Mouse (Mus musculus): ENCODE results near the gene Ltbp4.

The Ltbp4 gene

GRCm38 (mm10) chr7:27337175-27337853 is at the start of gene Ltbp4:
Ltbp4 (minus strand) TSS chr7:27337692.
- no peak for DNase-seq (ENCODE audit: low spot score in 2 of 2)

- DNase-seq (ENCODE audit: low spot score in 2 of 2), result no peak
Measured at GRCm38 (mm10) chr7:27384731-27385130, 47.2 kb upstream of the Ltbp4 start.

- no peak for DNase-seq (ENCODE audit: low spot score in 2 of 2)
Measured at GRCm38 (mm10) chr7:27384134-27384533, 46.6 kb upstream of the Ltbp4 start.

GRCm38 (mm10) chr7:27383233-27383632 is 45.7 kb upstream of the Ltbp4 start:
- no peak for DNase-seq (ENCODE audit: low spot score in 2 of 2)

- DNase-seq (ENCODE audit: low spot score in 2 of 2), result no peak
Measured at GRCm38 (mm10) chr7:27381560-27381959, 44.1 kb upstream of the Ltbp4 start.

GRCm38 (mm10) chr7:27381009-27381408 is 43.5 kb upstream of the Ltbp4 start:
- no peak for DNase-seq (ENCODE audit: low spot score in 2 of 2)

- no peak for DNase-seq (ENCODE audit: low spot score in 2 of 2)
Measured at GRCm38 (mm10) chr7:27379836-27380235, 42.3 kb upstream of the Ltbp4 start.

- DNase-seq (ENCODE audit: low spot score in 2 of 2), result no peak
Measured at GRCm38 (mm10) chr7:27378431-27378830, 40.9 kb upstream of the Ltbp4 start.

- no peak for DNase-seq (ENCODE audit: low spot score in 2 of 2)
Measured at GRCm38 (mm10) chr7:27375274-27375673, 37.8 kb upstream of the Ltbp4 start.

- DNase-seq (ENCODE audit: low spot score in 2 of 2), result no peak
Measured at GRCm38 (mm10) chr7:27371715-27372462, 34.4 kb upstream of the Ltbp4 start.

- DNase-seq (ENCODE audit: low spot score in 2 of 2), result no peak
Measured at GRCm38 (mm10) chr7:27369111-27369510, 31.6 kb upstream of the Ltbp4 start.

- no peak for DNase-seq (ENCODE audit: low spot score in 2 of 2)
Measured at GRCm38 (mm10) chr7:27367976-27368375, 30.5 kb upstream of the Ltbp4 start.

GRCm38 (mm10) chr7:27366082-27366844 is 28.8 kb upstream of the Ltbp4 start:
- DNase-seq (ENCODE audit: low spot score in 2 of 2), result no peak

GRCm38 (mm10) chr7:27364379-27364778 is 26.9 kb upstream of the Ltbp4 start:
- no peak for DNase-seq (ENCODE audit: low spot score in 2 of 2)

GRCm38 (mm10) chr7:27361283-27361946 is 23.9 kb upstream of the Ltbp4 start:
- DNase-seq (ENCODE audit: low spot score in 2 of 2), result peak; percentile 98 to 99

GRCm38 (mm10) chr7:27360749-27361148 is 23.3 kb upstream of the Ltbp4 start:
- DNase-seq (ENCODE audit: low spot score in 2 of 2), result no peak

GRCm38 (mm10) chr7:27359706-27360358 is 22.3 kb upstream of the Ltbp4 start:
- no peak for DNase-seq (ENCODE audit: low spot score in 2 of 2)

GRCm38 (mm10) chr7:27359162-27359561 is 21.7 kb upstream of the Ltbp4 start:
- DNase-seq (ENCODE audit: low spot score in 2 of 2), result no peak

GRCm38 (mm10) chr7:27357595-27357978 is 20.1 kb upstream of the Ltbp4 start:
- no peak for DNase-seq (ENCODE audit: low spot score in 2 of 2)

- DNase-seq (ENCODE audit: low spot score in 2 of 2), result no peak
Measured at GRCm38 (mm10) chr7:27356861-27357594, 19.5 kb upstream of the Ltbp4 start, which contains the start of gene Gm20479. Gm20479 (minus strand) TSS chr7:27357419.

GRCm38 (mm10) chr7:27356248-27356647 is 18.8 kb upstream of the Ltbp4 start:
- DNase-seq (ENCODE audit: low spot score in 2 of 2), result no peak

Measured in frontal cortex, postnatal 25 days (tissue).